Mouse (Mus musculus): ENCODE data around the gene Pex5l. TPM values are rescaled to one million over a fixed set of nuclear protein-coding genes. Genes with fewer than 3 reads are reported as not detected.

Gene Pex5l
- total and polyA plus RNA-seq, 3 experiments = 0.08 to 0.44 (median 0.44) TPM

- TF ChIP-seq IRF4 (IDR thresholded peaks at IDR 0.05; ENCODE audit: low read depth, low read length) = no peak
- TF ChIP-seq MYC (IDR thresholded peaks at IDR 0.05; ENCODE audit: low read depth, low read length) = no peak
- no peak for TF ChIP-seq SMC3 (IDR thresholded peaks at IDR 0.05; ENCODE audit: low read depth, low read length)
- no peak for TF ChIP-seq CHD1 (IDR thresholded peaks at IDR 0.05; ENCODE audit: low read depth, low read length)
- no peak for TF ChIP-seq JUND (conservative IDR thresholded peaks at IDR 0.05; ENCODE audit: low read depth, low read length)
- TF ChIP-seq HCFC1 (IDR thresholded peaks at IDR 0.05; ENCODE audit: low read depth, low read length) = no peak
- TF ChIP-seq ETS1 (conservative IDR thresholded peaks at IDR 0.05; ENCODE audit: low read depth, low read length) = no peak
- no peak for TF ChIP-seq E2F4 (IDR thresholded peaks at IDR 0.05; ENCODE audit: insufficient replicate concordance, low read depth, low read length)
- TF ChIP-seq USF1 (IDR thresholded peaks at IDR 0.05; ENCODE audit: low read depth, low read length) = no peak
- TF ChIP-seq ELF1 (IDR thresholded peaks at IDR 0.05; ENCODE audit: low read depth, low read length) = no peak
- TF ChIP-seq NRF1 (IDR thresholded peaks at IDR 0.05; ENCODE audit: low read depth, low read length) = no peak
- TF ChIP-seq ZC3H11A (IDR thresholded peaks at IDR 0.05; ENCODE audit: low read depth, low read length) = no peak
- TF ChIP-seq POLR2AphosphoS2 (IDR thresholded peaks at IDR 0.05; ENCODE audit: low read depth, low read length) = no peak
- no peak for TF ChIP-seq MAZ (IDR thresholded peaks at IDR 0.05; ENCODE audit: low read depth, low read length)
- no peak for TF ChIP-seq GABPA (IDR thresholded peaks at IDR 0.05; ENCODE audit: insufficient replicate concordance, low read depth, low read length)
- no peak for TF ChIP-seq RCOR1 (conservative IDR thresholded peaks at IDR 0.05; ENCODE audit: low read depth, low read length)
- H3K36me3 ChIP-seq (replicated peaks in 1 of 2; ENCODE audit: control insufficient read depth in 1 of 2, insufficient read depth in 1 of 2, low read length in 1 of 2) = no peaks in the 10 kb centered on the region
- 0 out of 4 replicates have a peak, but pooled peaks cover 0 to 3% of the 10 kb centered on the region in 2 experiments for H3K4me1 ChIP-seq (ENCODE audit: control insufficient read depth in 1 of 2, insufficient read depth in 2 of 2)
- dilution Hi-C loops (cut with MboI; ENCODE audit: extremely low pct_ligation_motif_present, extremely low pct_unique_long_range_greater_than_20kb, low sequenced_read_pairs) (no loop called here), in situ Hi-C loops (cut with MboI; ENCODE audit: low pct_ligation_motif_present, low pct_unique_long_range_greater_than_20kb, low sequenced_read_pairs) (no loop called here)
- no peak overlapping the region for H3K4me3 ChIP-seq (replicated peaks in 1 of 3; ENCODE audit: low read depth in 2 of 3, low read length in 2 of 3, poor library complexity in 1 of 3)
- no peak overlapping the region for H3K4me2 ChIP-seq (ENCODE audit: insufficient read depth, low read depth, poor library complexity, severe bottlenecking)
- H3K27ac ChIP-seq (ENCODE audit: insufficient read depth, low read depth) = no peak overlapping the region
- no peaks in the 10 kb centered on the region for H3K9me3 ChIP-seq (replicated peaks; ENCODE audit: low read length)
- no peaks in the 10 kb centered on the region for H3K79me2 ChIP-seq (replicated peaks; ENCODE audit: control insufficient read depth, extremely low read depth, insufficient read depth, poor library complexity, severe bottlenecking)
- no peak overlapping the region for H3K9ac ChIP-seq (ENCODE audit: insufficient read depth, low read depth)
- DNase-seq (ENCODE audit: extremely low read depth) = no peak
- no peaks in the 10 kb centered on the region for H3K27me3 ChIP-seq (replicated peaks)
Measured at GRCm38 (mm10) chr3:33044799-33045106, 98.3 kb downstream of the Pex5l start.

DNA sequence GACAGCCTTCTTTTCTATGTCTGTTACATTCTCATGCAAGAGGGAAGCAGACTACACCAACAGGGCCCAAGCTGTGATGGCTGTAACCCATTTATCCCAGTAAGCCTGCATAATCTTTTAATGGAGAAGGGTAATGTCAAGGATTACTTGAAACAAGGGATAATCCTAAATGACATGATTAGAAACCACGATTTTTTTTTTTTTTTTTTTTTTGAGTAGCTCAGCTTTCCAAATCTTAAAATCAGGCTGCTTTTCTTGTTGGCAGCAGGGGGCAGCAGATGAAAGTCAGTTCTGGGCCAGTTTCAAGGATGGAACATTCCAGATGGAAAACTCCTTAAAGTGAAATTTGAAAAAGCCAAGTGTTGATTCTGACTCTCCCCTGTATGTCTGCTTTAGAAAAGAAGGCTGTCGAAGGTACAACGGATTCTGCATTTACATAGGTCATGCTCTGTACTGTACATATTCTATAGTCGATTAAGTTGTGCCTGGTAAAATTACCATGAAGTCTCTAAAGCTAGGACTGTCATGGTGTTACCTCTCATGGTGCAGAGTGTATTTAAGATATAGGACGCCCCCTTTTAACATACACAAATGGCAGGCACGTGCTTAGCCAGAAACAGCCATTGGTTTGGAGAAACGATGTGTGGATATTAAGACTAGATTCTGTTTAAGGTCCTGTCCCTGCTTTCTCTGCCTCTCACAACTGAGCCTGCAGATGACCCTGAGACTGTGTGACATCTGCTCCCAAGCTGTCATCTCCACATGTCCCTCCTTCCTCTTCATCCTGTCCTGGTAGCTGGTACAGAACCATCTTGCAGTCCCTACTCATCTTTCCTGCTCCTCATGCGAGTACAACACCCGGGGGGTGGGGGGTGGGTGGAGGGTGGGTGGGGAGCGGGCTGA is 98.9 kb downstream of the Pex5l start:
- H3K4me2 ChIP-seq (ENCODE audit: insufficient read depth, low read depth, poor library complexity, severe bottlenecking) = no peak overlapping the region
- no peak overlapping the region for H3K4me3 ChIP-seq (replicated peaks in 1 of 3; ENCODE audit: low read depth in 2 of 3, low read length in 2 of 3, poor library complexity in 1 of 3)
- H3K9me3 ChIP-seq (replicated peaks; ENCODE audit: low read length) = no peaks in the 10 kb centered on the region
- H3K9ac ChIP-seq (ENCODE audit: insufficient read depth, low read depth) = no peak overlapping the region
- H3K27me3 ChIP-seq (replicated peaks) = no peaks in the 10 kb centered on the region
- 0 out of 4 replicates have a peak, but pooled peaks cover 0 to 3% of the 10 kb centered on the region in 2 experiments for H3K4me1 ChIP-seq (ENCODE audit: control insufficient read depth in 1 of 2, insufficient read depth in 2 of 2)
- in situ Hi-C loops (cut with MboI; ENCODE audit: low pct_ligation_motif_present, low pct_unique_long_range_greater_than_20kb, low sequenced_read_pairs) = no loop called here
- dilution Hi-C loops (cut with MboI; ENCODE audit: extremely low pct_ligation_motif_present, extremely low pct_unique_long_range_greater_than_20kb, low sequenced_read_pairs) = no loop called here
- no peaks in the 10 kb centered on the region for H3K36me3 ChIP-seq (replicated peaks in 1 of 2; ENCODE audit: control insufficient read depth in 1 of 2, insufficient read depth in 1 of 2, low read length in 1 of 2)
- no peaks in the 10 kb centered on the region for H3K79me2 ChIP-seq (replicated peaks; ENCODE audit: control insufficient read depth, extremely low read depth, insufficient read depth, poor library complexity, severe bottlenecking)
- no peak overlapping the region for H3K27ac ChIP-seq (ENCODE audit: insufficient read depth, low read depth)
- DNase-seq (ENCODE audit: extremely low read depth) = no peak
- TF ChIP-seq BHLHE40 (IDR thresholded peaks at IDR 0.05; ENCODE audit: low read depth, low read length) (no peak), SIN3A (IDR thresholded peaks at IDR 0.05; ENCODE audit: low read length) (no peak), PAX5 (IDR thresholded peaks at IDR 0.05; ENCODE audit: low read length) (no peak), MAX (IDR thresholded peaks at IDR 0.05; ENCODE audit: low read length) (no peak), ETS1 (conservative IDR thresholded peaks at IDR 0.05; ENCODE audit: low read depth, low read length) (no peak), GABPA (IDR thresholded peaks at IDR 0.05; ENCODE audit: insufficient replicate concordance, low read depth, low read length) (no peak), SMC3 (IDR thresholded peaks at IDR 0.05; ENCODE audit: low read depth, low read length) (peak; percentile 40), ELF1 (IDR thresholded peaks at IDR 0.05; ENCODE audit: low read depth, low read length) (no peak), MAZ (IDR thresholded peaks at IDR 0.05; ENCODE audit: low read depth, low read length) (no peak), RCOR1 (conservative IDR thresholded peaks at IDR 0.05; ENCODE audit: low read depth, low read length) (no peak), JUND (conservative IDR thresholded peaks at IDR 0.05; ENCODE audit: low read depth, low read length) (no peak), RAD21 (IDR thresholded peaks at IDR 0.05; ENCODE audit: low read depth, low read length) (peak; percentile 54), MXI1 (IDR thresholded peaks at IDR 0.05; ENCODE audit: low read depth, low read length) (no peak), MEF2A (IDR thresholded peaks at IDR 0.05; ENCODE audit: borderline replicate concordance, low read depth, low read length) (no peak), CHD2 (IDR thresholded peaks at IDR 0.05; ENCODE audit: low read length) (no peak), ZNF384 (IDR thresholded peaks at IDR 0.05; ENCODE audit: low read depth, low read length) (peak; percentile 85), TCF12 (IDR thresholded peaks at IDR 0.05; ENCODE audit: low read depth, low read length) (no peak), E2F4 (IDR thresholded peaks at IDR 0.05; ENCODE audit: insufficient replicate concordance, low read depth, low read length) (no peak), USF1 (IDR thresholded peaks at IDR 0.05; ENCODE audit: low read depth, low read length) (no peak), HCFC1 (IDR thresholded peaks at IDR 0.05; ENCODE audit: low read depth, low read length) (no peak), CTCF (conservative IDR thresholded peaks at IDR 0.05 in 1 of 2, IDR thresholded peaks at IDR 0.05 in 1 of 2; ENCODE audit: low read depth in 2 of 2, low read length in 2 of 2) (peak in 1 of 2 experiments; percentile 56; a peak in 2 of 4 replicates), JUN (IDR thresholded peaks at IDR 0.05; ENCODE audit: insufficient read depth, low read depth, low read length) (no peak), CHD1 (IDR thresholded peaks at IDR 0.05; ENCODE audit: low read depth, low read length) (no peak), EP300 (IDR thresholded peaks at IDR 0.05; ENCODE audit: low read length) (no peak), POLR2A (IDR thresholded peaks at IDR 0.05; ENCODE audit: low read depth, low read length) (no peak)

Data from CH12.LX (cell line).